Mouse (Mus musculus): ENCODE data around the gene Exosc8.

- TF ChIP-seq CTCF (IDR thresholded peaks at IDR 0.05; ENCODE audit: extremely low read depth, insufficient read length, insufficient replicate concordance, low read depth, low read length) (no peak), POLR2A (IDR thresholded peaks at IDR 0.05; ENCODE audit: low read depth, low read length) (no peak)
Measured at GRCm38 (mm10) chr3:54685202-54685601, 50.0 kb downstream of the Exosc8 start.
